Mouse (Mus musculus) C2C12 (cell line): ENCODE results near the gene Mcrip1.

Experiments used
- CEBPB ChIP-seq: IDR thresholded peaks from one replicate; pipeline ENCODE4 v1.6.1; 2011; ENCODE audit warnings: low read depth, mild to moderate bottlenecking, control low read depth, moderate library complexity
- CTCF ChIP-seq: IDR thresholded peaks from one replicate; pipeline ENCODE4 v1.5.1; 2011; ENCODE audit not compliant: control insufficient read depth, insufficient read depth, insufficient read length
- FOSL1 ChIP-seq: IDR thresholded peaks from one replicate; pipeline ENCODE4 v1.8.0; 2011; ENCODE audit warnings: mild to moderate bottlenecking, low read length; ENCODE audit not compliant: poor library complexity, insufficient read depth, severe bottlenecking
- MAX ChIP-seq: IDR thresholded peaks from one replicate; pipeline ENCODE4 v1.6.1; 2011; ENCODE audit warnings: mild to moderate bottlenecking, control low read depth

- TF ChIP-seq CTCF, result no peak
- TF ChIP-seq MAX, result no peak
- TF ChIP-seq CEBPB, result no peak
- TF ChIP-seq FOSL1, result no peak
Measured at GRCm38 (mm10) chr11:120580871-120581331, 31.4 kb upstream of the Mcrip1 start.
